Mouse (Mus musculus): ENCODE data around the gene Zc3hav1. TPM values are rescaled to one million over a fixed set of nuclear protein-coding genes. Genes with fewer than 3 reads are reported as not detected.

The Zc3hav1 gene
- total RNA-seq, 2 experiments from 2014 or later = 2.7 to 3.0 TPM

GRCm38 (mm10) chr6:38298246-38298635 lies 56.2 kb downstream of the Zc3hav1 start:
- DNase-seq (ENCODE audit: extremely low spot score in 1 of 2, low spot score in 1 of 2) = peak in 1 of 2 experiments; percentile 7

- no peak for DNase-seq (ENCODE audit: extremely low spot score in 1 of 2, low spot score in 1 of 2)
These were observed 56.7 kb downstream of the Zc3hav1 start for GRCm38 (mm10) chr6:38297580-38298245.

GRCm38 (mm10) chr6:38293708-38294107 lies 60.7 kb downstream of the Zc3hav1 start:
- DNase-seq (ENCODE audit: extremely low spot score in 1 of 2, low spot score in 1 of 2) = peak in 1 of 2 experiments; percentile 8

DNA sequence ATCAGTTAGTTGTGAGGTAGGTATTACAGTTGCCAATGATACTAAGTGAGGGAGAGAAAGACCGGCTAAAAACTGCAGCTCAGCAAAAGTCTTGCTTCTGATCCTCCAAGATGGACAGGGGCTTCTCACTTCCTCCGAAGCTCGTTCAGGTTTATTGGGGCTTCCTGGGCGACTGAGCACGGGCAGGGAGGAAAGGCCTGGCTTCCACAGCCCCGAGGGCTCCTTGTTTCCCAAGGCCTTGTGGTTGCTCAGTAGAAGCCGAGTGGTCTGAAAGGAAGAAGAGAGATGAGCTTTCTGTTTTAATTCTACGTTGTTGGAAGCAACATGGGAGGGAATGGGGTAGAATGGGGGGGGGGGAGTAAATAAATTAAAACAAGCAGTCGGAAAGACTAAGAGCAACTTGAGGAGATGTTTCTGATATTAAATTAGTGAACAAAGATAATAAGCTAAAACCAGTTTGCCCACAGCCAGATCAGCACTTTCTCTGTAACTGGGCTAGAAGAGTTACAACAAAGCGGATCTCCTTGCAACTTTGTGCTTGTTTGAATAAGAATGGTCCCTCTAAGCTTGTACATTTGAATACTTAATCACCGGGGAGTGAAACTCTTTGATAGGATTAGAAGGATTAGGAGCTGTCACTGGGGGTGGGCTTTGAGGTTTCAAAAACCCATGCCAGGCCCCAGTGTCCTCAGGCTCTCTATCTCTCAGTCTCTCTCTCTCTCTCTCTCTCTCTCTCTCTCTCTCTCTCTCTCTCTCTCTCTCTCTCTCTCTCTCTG lies 61.3 kb downstream of the Zc3hav1 start:
- DNase-seq (ENCODE audit: extremely low spot score in 1 of 2, low spot score in 1 of 2) = no peak

DNA sequence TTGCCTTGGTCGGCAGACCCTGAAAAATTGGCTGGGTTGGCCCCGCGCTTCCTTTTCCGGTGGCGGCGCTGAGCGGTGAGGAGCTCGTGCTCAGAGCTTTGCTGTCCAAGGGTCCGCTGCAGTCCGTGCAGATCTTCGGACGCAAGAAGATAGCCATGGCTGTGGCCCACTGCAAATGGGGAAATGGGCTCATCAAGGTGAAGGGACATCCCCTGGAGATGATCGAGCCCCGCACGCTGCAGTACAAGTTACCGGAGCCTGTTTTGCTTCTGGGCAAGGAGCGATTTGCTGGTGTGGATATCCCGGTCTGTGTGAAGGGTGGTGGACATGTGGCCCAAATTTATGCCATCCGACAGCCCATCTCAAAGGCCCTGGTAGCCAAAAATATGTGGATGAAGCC lies 70.0 kb downstream of the Zc3hav1 start:
- no peak for DNase-seq (ENCODE audit: extremely low spot score in 1 of 2, low spot score in 1 of 2)

GRCm38 (mm10) chr6:38264466-38264865 lies 89.9 kb downstream of the Zc3hav1 start:
- no peak for DNase-seq (ENCODE audit: extremely low spot score in 1 of 2, low spot score in 1 of 2)

- peak in 1 of 2 experiments; percentile 24 for DNase-seq (ENCODE audit: extremely low spot score in 1 of 2, low spot score in 1 of 2)
These were observed 90.8 kb downstream of the Zc3hav1 start for GRCm38 (mm10) chr6:38263393-38264159.

DNA sequence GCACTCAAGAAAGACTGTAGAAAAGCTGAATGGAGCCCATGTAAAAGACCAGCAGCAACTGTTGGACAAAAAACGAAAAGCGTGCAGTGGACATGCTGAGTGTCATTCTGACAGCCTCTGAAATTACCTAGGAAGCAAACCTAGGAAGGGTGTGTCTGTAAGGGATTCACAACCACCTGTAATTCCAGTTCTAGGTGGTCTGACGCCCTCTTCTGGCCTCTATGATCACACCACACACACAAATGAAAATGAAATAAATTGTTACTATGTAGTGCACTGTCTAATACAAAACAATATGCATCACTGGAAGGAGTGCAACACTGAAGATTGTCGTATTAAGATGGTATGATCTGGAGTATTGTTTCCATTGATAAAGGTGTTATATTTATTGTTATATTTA lies 92.5 kb downstream of the Zc3hav1 start:
- DNase-seq (ENCODE audit: extremely low spot score in 1 of 2, low spot score in 1 of 2) = no peak

- no peak for DNase-seq (ENCODE audit: extremely low spot score in 1 of 2, low spot score in 1 of 2)
These were observed 96.9 kb downstream of the Zc3hav1 start for GRCm38 (mm10) chr6:38257506-38257905.

- no peak for DNase-seq (ENCODE audit: extremely low spot score in 1 of 2, low spot score in 1 of 2)
These were observed 97.6 kb downstream of the Zc3hav1 start for GRCm38 (mm10) chr6:38256793-38257192.

GRCm38 (mm10) chr6:38255794-38256193 lies 98.6 kb downstream of the Zc3hav1 start:
- DNase-seq (ENCODE audit: extremely low spot score in 1 of 2, low spot score in 1 of 2) = no peak

Other genes starting within 250 kb of the Zc3hav1 start
- gene Tmem213, start 245.3 kb downstream of the Zc3hav1 start, total RNA-seq (2021) = not detected
- gene Atp6v0a4, start 230.0 kb downstream of the Zc3hav1 start, total RNA-seq (2021) = 1 to 10 TPM; 1.7 to 2.1 TPM
- 10 to 100 TPM; 33.2 to 43.0 TPM for gene D630045J12Rik, start 100.6 kb downstream of the Zc3hav1 start, total RNA-seq (2021)
- gene Zc3hav1l, start 55.3 kb downstream of the Zc3hav1 start, total RNA-seq (2021) = 1 to 10 TPM; 3.5 to 4.3 TPM
- gene Ttc26, start 26.9 kb upstream of the Zc3hav1 start, total RNA-seq (2021) = 10 to 100 TPM in 1 of 2 experiments, 1 to 10 TPM in 1; 9.0 to 11.8 TPM
- 10 to 100 TPM; 33.8 to 46.4 TPM for gene Ubn2, start 79.3 kb upstream of the Zc3hav1 start, total RNA-seq (2021)
- 10 to 100 TPM; 50.7 to 63.4 TPM for gene Fmc1, start 178.9 kb upstream of the Zc3hav1 start, total RNA-seq (2021)
- gene Luc7l2, start 196.7 kb upstream of the Zc3hav1 start, total RNA-seq (2021) = 100 to 1,000 TPM; 133 to 214 TPM